Mouse (Mus musculus): ENCODE measurements around the gene Neu2. TPM values are rescaled to one million over a fixed set of nuclear protein-coding genes. Genes with fewer than 3 reads are reported as not detected.

The Neu2 gene
- polyA plus RNA-seq, 1 experiment from 2014 or later: 0.62 TPM

GRCm38 (mm10) chr1:87551008-87551407 lies 41.3 kb downstream of the Neu2 start:
- Histone ChIP-seq H3K4me1 (no peaks in the 10 kb centered on the region), H3K9me3 (no peaks in the 10 kb centered on the region), H3K9ac (replicated peaks) (no peak overlapping the region), H3K4me3 (no peak overlapping the region), H3K27me3 (no peaks in the 10 kb centered on the region), H3K36me3 (no peaks in the 10 kb centered on the region), H3K4me2 (replicated peaks) (no peak overlapping the region), H3K27ac (replicated peaks) (no peak overlapping the region)
- ATAC-seq (replicated peaks): no peak
- WGBS: 92% methylated on average over 3 of the region's 3 CpGs

GRCm38 (mm10) chr1:87553586-87553985 lies 43.9 kb downstream of the Neu2 start:
- Histone ChIP-seq H3K4me3 (no peak overlapping the region), H3K27me3 (no peaks in the 10 kb centered on the region), H3K36me3 (no peaks in the 10 kb centered on the region), H3K27ac (replicated peaks) (no peak overlapping the region), H3K4me2 (replicated peaks) (no peak overlapping the region), H3K9me3 (no peaks in the 10 kb centered on the region), H3K9ac (replicated peaks) (no peak overlapping the region), H3K4me1 (no peaks in the 10 kb centered on the region)
- WGBS: 84% methylated on average over 1 of the region's 1 CpGs
- ATAC-seq (replicated peaks): no peak

GRCm38 (mm10) chr1:87562967-87563366 lies 53.3 kb downstream of the Neu2 start:
- no peaks in the 10 kb centered on the region for H3K36me3 ChIP-seq
- ATAC-seq (replicated peaks): no peak
- H3K4me2 ChIP-seq (replicated peaks): no peak overlapping the region
- no peaks in the 10 kb centered on the region for H3K27me3 ChIP-seq
- 47% methylated on average over 3 of the region's 3 CpGs for WGBS
- no peak overlapping the region for H3K4me3 ChIP-seq
- H3K9ac ChIP-seq (replicated peaks): no peak overlapping the region
- no peaks in the 10 kb centered on the region for H3K9me3 ChIP-seq
- H3K27ac ChIP-seq (replicated peaks): no peak overlapping the region
- no peaks in the 10 kb centered on the region for H3K4me1 ChIP-seq

- Histone ChIP-seq H3K4me3 (no peak overlapping the region), H3K4me2 (replicated peaks) (no peak overlapping the region), H3K27ac (replicated peaks) (no peak overlapping the region), H3K4me1 (no peaks in the 10 kb centered on the region), H3K36me3 (no peaks in the 10 kb centered on the region), H3K27me3 (no peaks in the 10 kb centered on the region), H3K9me3 (no peaks in the 10 kb centered on the region), H3K9ac (replicated peaks) (no peak overlapping the region)
- WGBS: 85% methylated on average over 8 of the region's 8 CpGs
- ATAC-seq (replicated peaks): no peak
Measured at GRCm38 (mm10) chr1:87565760-87566159, 56.1 kb downstream of the Neu2 start.

GRCm38 (mm10) chr1:87568398-87568797 lies 58.7 kb downstream of the Neu2 start:
- H3K27ac ChIP-seq (replicated peaks): no peak overlapping the region
- H3K36me3 ChIP-seq: no peaks in the 10 kb centered on the region
- no peaks in the 10 kb centered on the region for H3K9me3 ChIP-seq
- no peaks in the 10 kb centered on the region for H3K27me3 ChIP-seq
- WGBS: 51% methylated on average over 6 of the region's 6 CpGs
- no peak overlapping the region for H3K4me3 ChIP-seq
- no peak for ATAC-seq (replicated peaks)
- H3K4me2 ChIP-seq (replicated peaks): no peak overlapping the region
- H3K9ac ChIP-seq (replicated peaks): no peak overlapping the region
- no peaks in the 10 kb centered on the region for H3K4me1 ChIP-seq

GRCm38 (mm10) chr1:87573261-87573660 lies 63.6 kb downstream of the Neu2 start:
- Histone ChIP-seq H3K4me2 (replicated peaks) (no peak overlapping the region), H3K9me3 (no peaks in the 10 kb centered on the region), H3K4me3 (no peak overlapping the region), H3K36me3 (no peaks in the 10 kb centered on the region), H3K4me1 (peaks cover 17% of the 10 kb centered on the region), H3K9ac (replicated peaks) (no peak overlapping the region), H3K27me3 (no peaks in the 10 kb centered on the region), H3K27ac (replicated peaks) (no peak overlapping the region)
- ATAC-seq (replicated peaks): no peak
- 85% methylated on average over 5 of the region's 5 CpGs for WGBS

- 80% methylated on average over 6 of the region's 6 CpGs for WGBS
- ATAC-seq (replicated peaks): no peak
- H3K27ac ChIP-seq (replicated peaks): peak within 1 kb of the TSS; percentile 35; the same call in 1 of the 2 replicates
Measured at GRCm38 (mm10) chr1:87573800-87574215, 64.1 kb downstream of the Neu2 start, which contains the start of gene Ngef. TSS of gene Ngef (minus strand) at chr1:87573870.

GRCm38 (mm10) chr1:87574353-87574752 lies 64.7 kb downstream of the Neu2 start:
- no peak overlapping the region for H3K9ac ChIP-seq (replicated peaks)
- no peaks in the 10 kb centered on the region for H3K9me3 ChIP-seq
- no peak overlapping the region for H3K4me3 ChIP-seq
- peaks cover 17% of the 10 kb centered on the region for H3K4me1 ChIP-seq
- no peaks in the 10 kb centered on the region for H3K27me3 ChIP-seq
- ATAC-seq (replicated peaks): peak; percentile 85
- 16% methylated on average over 6 of the region's 6 CpGs for WGBS
- no peaks in the 10 kb centered on the region for H3K36me3 ChIP-seq
- no peak overlapping the region for H3K4me2 ChIP-seq (replicated peaks)
- peak overlapping the region; percentile 35; the same call in 1 of the 2 replicates for H3K27ac ChIP-seq (replicated peaks)

More at GRCm38 (mm10) chr1:87573800-87574215, 64.1 kb downstream of the Neu2 start, which contains the start of gene Ngef:
- no peak within 1 kb of the TSS for H3K4me2 ChIP-seq (replicated peaks)
- H3K4me3 ChIP-seq: no peak within 1 kb of the TSS
- H3K27me3 ChIP-seq: no peaks in the 10 kb centered on the region
- H3K9ac ChIP-seq (replicated peaks): no peak within 1 kb of the TSS
- H3K36me3 ChIP-seq: no peaks in the 10 kb centered on the region
- H3K4me1 ChIP-seq: peaks cover 17% of the 10 kb centered on the region
- no peaks in the 10 kb centered on the region for H3K9me3 ChIP-seq

- Histone ChIP-seq H3K4me3 (no peak overlapping the region), H3K4me2 (replicated peaks) (no peak overlapping the region), H3K4me1 (peaks cover 17% of the 10 kb centered on the region), H3K27me3 (no peaks in the 10 kb centered on the region), H3K9ac (replicated peaks) (no peak overlapping the region), H3K9me3 (no peaks in the 10 kb centered on the region), H3K27ac (replicated peaks) (peak overlapping the region; percentile 35; the same call in 1 of the 2 replicates), H3K36me3 (no peaks in the 10 kb centered on the region)
- 33% methylated on average over 7 of the region's 7 CpGs for WGBS
- peak; percentile 93 for ATAC-seq (replicated peaks)
Measured at GRCm38 (mm10) chr1:87574785-87575184, 65.1 kb downstream of the Neu2 start.

GRCm38 (mm10) chr1:87578965-87579364 lies 69.3 kb downstream of the Neu2 start:
- Histone ChIP-seq H3K9ac (replicated peaks) (no peak overlapping the region), H3K27ac (replicated peaks) (no peak overlapping the region)
- no peak for ATAC-seq (replicated peaks)

GRCm38 (mm10) chr1:87580824-87581223 lies 71.1 kb downstream of the Neu2 start:
- no peak overlapping the region for H3K4me2 ChIP-seq (replicated peaks)
- 4% methylated on average over 3 of the region's 3 CpGs for WGBS
- no peak for ATAC-seq (replicated peaks)
- H3K4me3 ChIP-seq: no peak overlapping the region
- H3K36me3 ChIP-seq: no peaks in the 10 kb centered on the region
- no peaks in the 10 kb centered on the region for H3K4me1 ChIP-seq
- no peak overlapping the region for H3K27ac ChIP-seq (replicated peaks)
- no peak overlapping the region for H3K9ac ChIP-seq (replicated peaks)
- H3K27me3 ChIP-seq: no peaks in the 10 kb centered on the region
- H3K9me3 ChIP-seq: no peaks in the 10 kb centered on the region

More at GRCm38 (mm10) chr1:87578965-87579364, 69.3 kb downstream of the Neu2 start:
- H3K4me2 ChIP-seq (replicated peaks): no peak overlapping the region
- no peak overlapping the region for H3K4me3 ChIP-seq
- H3K4me1 ChIP-seq: peaks cover 16% of the 10 kb centered on the region
- no peaks in the 10 kb centered on the region for H3K27me3 ChIP-seq
- 87% methylated on average over 6 of the region's 6 CpGs for WGBS
- H3K9me3 ChIP-seq: no peaks in the 10 kb centered on the region
- no peaks in the 10 kb centered on the region for H3K36me3 ChIP-seq

GRCm38 (mm10) chr1:87589162-87589561 lies 79.5 kb downstream of the Neu2 start:
- ATAC-seq (replicated peaks): no peak
- Histone ChIP-seq H3K4me2 (replicated peaks) (no peak overlapping the region), H3K27me3 (no peaks in the 10 kb centered on the region), H3K27ac (replicated peaks) (no peak overlapping the region), H3K4me3 (no peak overlapping the region), H3K36me3 (no peaks in the 10 kb centered on the region), H3K9ac (replicated peaks) (no peak overlapping the region), H3K4me1 (no peaks in the 10 kb centered on the region), H3K9me3 (no peaks in the 10 kb centered on the region)
- 92% methylated on average over 7 of the region's 7 CpGs for WGBS

GRCm38 (mm10) chr1:87589980-87590379 lies 80.3 kb downstream of the Neu2 start:
- H3K36me3 ChIP-seq: no peaks in the 10 kb centered on the region
- 95% methylated on average over 8 of the region's 8 CpGs for WGBS
- no peaks in the 10 kb centered on the region for H3K4me1 ChIP-seq
- no peaks in the 10 kb centered on the region for H3K9me3 ChIP-seq
- ATAC-seq (replicated peaks): no peak
- no peak overlapping the region for H3K27ac ChIP-seq (replicated peaks)
- H3K4me3 ChIP-seq: no peak overlapping the region
- H3K9ac ChIP-seq (replicated peaks): no peak overlapping the region
- H3K27me3 ChIP-seq: no peaks in the 10 kb centered on the region
- no peak overlapping the region for H3K4me2 ChIP-seq (replicated peaks)
